Mouse (Mus musculus): ENCODE results near the gene Rftn1.

GRCm38 (mm10) chr17:50054586-50054985 lies 135.9 kb downstream of the Rftn1 start:
- no peak for TF ChIP-seq EP300 (IDR thresholded peaks at IDR 0.05; ENCODE audit: low read depth)
- no peak for TF ChIP-seq CTCF (IDR thresholded peaks at IDR 0.05; ENCODE audit: low read depth)

Data from heart, postnatal 0 days (tissue).